Mouse (Mus musculus) left cerebral cortex, adult 8-10 months (tissue): Measurements from ENCODE around the gene 1810024B03Rik. TPM values are rescaled to one million over a fixed set of nuclear protein-coding genes. Genes with fewer than 3 reads are reported as not detected.
A peak's percentile ranks its signal among the peaks of the same experiment; 100 is the strongest.
"Not testable (repeated sequence)": the region's sequence is repeated elsewhere in the genome, so short reads cannot be mapped to it uniquely, and the experiment has no call there.

Source experiments
- DNase-seq, 2 experiments: peaks; one replicate each; pipeline ENCODE4 v3.0.0; 2022; ENCODE audit warnings: low spot score in 2 of 2
- total RNA-seq, 4 experiments: library from RNA; stranded (reverse); gene quantifications; 2 replicates each; pipeline ENCODE4 v1.2.4; 2022

The 1810024B03Rik gene
- total RNA-seq, 4 experiments from 2014 or later: 0.75 to 1.4 (median 1.1) TPM

DNA sequence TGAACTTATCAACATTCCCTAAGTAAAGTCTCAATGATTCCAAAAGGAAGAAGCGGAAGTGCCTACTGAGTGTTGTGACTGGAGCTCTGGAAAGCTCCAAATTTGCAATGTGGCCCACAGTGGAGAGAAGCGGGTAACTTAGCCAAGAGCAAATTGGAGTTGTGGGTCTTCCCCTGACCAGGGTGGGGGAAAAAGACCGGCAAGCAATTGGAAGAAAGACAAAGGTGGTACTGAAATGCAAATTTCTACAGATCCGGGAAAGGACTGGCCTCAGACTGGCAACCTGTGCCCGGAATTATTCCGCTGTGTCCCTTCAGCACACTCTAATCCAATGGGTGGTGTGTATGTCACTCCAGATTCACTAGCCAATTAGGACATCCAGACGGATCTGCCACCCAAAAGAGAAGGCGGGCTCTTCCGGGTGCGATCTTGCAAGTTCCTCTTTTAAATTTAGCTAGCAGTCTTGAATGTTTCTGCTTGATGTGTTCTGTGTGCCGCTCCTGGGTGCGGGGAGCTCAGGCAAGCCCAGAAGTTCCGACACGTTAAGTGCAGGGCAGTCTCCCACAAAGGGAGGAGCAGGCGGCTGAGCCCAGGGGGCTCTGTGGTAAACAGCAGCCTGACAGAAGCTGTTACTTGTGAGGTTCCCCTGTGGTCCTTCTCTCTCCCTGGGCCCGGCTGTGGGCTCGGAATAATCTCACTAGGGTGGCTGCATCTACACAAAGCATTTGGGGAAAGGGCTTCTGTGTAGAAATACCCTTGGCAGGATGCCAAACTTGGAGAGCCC, 25.3 kb downstream of the 1810024B03Rik start:
- peak; percentile 65 to 87 for DNase-seq

DNA sequence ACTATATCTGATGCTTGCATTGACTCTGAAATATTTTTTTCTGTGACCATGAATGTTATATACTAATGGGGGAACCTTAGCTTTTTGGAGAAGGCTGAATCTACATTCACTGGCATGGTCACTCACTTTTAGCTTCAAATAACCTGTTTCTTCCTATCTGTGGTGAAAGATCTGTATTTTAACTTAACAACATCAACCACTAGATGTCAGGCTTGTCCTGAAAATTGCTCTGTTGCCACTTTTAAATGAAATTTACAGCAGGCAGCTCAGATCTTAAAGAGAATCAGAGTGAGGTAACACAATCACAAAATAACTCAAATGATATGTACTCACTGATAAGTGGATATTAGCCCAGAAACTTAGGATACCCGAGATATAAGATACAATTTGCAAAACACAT, 41.8 kb downstream of the 1810024B03Rik start:
- not testable (repeated sequence) for DNase-seq

DNA sequence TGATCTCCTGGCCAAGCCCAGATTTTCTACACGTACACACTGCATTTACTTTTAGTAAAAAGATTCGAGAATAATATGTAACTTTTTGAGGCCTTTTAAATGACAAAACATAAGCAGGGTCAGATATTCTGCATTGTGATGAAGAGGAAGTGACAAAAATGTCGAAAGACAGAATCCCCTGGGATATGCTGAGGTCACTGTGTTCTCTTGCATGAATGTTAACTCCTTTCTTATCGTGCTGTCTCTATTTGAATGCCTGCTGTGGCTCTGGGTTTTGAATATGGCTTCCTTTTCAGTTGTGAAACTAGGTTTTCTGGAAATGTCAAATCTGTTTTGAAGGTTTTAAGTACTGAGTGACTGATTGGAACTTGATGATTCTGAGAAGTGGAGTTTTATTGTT, 42.4 kb downstream of the 1810024B03Rik start:
- no peak for DNase-seq

DNA sequence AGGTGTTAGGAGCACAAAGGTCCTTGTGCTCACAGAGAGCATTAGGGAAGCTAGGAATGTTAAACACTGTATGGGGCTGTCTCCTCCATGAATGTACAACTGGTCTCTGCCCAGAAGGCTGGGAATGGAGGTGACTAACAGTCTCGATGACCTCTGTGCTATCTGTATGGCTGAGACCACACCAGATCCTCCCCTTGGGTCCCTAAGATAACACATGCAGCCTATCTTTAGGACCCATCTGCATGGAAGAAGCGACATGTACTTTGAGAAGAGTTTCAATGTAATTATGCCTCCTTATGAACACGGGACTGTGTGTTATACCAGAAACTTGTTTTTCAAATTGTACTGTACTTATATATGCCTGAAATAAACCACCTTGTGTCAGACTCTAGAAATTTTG, 62.4 kb downstream of the 1810024B03Rik start:
- DNase-seq: no peak

DNA sequence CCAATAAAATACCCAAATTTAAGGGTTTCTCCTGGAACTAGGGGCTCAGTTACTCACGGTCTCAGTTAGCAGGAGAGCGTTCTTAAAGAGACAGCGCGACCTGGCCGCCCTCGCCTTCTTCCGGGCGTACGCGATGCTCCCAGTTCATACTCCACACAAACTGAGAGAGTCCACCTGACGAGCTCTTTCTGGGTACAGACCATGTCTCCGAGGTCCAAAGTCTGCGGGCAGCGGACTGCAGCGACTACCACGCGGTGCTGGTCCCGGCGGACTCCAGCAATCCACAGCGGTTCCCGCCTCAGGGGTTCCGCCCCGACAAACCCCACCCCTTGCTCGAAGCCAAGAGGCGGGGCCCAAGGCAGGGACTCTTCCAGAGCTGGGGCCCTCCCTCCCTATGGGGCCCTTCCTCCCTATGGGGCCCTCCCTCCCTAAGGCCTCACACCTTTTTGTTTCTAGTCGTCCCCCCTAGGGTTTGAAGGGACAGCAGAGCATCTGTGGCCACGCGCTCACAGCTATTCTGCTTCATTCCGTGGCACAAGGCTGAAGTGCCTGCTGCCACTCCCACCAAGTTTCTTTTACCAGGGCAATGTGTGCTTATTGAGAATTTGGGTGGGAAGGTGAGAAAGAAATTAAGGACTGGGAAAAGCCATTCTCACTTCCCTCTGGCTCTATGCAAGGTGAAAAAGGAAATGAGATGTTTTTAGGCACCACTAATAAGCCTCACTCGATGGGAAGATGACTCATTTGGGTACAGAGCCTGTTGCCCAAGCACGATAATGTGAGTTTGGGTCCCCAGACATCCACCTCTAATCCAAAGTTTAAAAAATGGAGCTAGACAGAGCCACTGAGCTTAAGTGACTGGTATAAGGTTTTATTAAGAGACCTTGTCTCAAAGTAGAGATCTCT, 64.7 kb downstream of the 1810024B03Rik start, which contains the start of gene Itpripl1:
Gene Itpripl1, minus strand, starts transcription at position 285 of the 906 bp plus-strand sequence.
- peak in 1 of 2 experiments; percentile 12 for DNase-seq

DNA sequence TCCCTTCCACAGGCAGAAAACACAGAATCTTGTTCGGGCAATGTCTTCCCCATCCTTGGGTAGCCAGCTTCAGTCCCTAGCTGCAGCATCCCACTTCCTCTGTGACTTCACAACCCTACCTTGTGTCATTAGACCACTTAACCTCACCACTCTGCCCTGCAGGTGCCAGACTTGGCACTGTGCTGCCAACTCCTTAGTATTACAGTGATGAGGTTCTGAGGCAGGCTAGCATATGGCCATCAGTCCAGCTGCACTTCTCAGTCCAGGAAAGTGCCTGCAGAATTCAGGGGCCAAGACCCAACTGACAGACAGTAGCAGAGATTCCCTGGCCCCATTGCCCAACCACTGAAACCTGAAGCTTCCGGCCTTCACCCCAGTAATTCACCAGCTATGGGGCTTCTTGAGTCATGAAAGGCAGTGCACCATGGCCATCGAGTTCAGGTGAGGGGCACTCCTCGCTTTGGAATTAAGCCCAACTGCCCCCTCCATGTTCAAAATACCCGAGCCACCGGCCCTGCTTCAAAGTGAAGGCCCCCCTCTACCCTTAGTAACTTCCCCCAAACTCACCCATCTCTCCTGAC, 65.4 kb downstream of the 1810024B03Rik start:
- no peak for DNase-seq

DNA sequence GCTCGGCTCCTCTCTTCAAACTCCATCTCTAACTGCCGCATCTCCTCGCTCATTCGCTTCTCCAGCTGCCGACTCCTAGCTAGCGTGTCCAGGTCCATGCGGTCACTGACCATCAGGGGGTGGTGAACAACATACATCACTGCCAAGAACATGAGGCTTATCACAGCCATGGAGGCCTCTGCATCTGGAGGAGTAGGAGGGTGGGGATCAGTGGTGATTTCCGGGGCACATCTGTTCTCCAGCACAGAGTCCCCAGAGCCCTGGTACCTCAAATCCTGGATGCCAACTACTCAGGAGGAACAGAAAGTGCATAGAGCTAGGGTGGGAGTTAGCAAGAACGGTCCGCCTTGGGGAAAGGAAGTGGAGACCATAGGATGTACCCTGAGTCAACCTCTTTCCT, 66.0 kb downstream of the 1810024B03Rik start:
- DNase-seq: no peak

DNA sequence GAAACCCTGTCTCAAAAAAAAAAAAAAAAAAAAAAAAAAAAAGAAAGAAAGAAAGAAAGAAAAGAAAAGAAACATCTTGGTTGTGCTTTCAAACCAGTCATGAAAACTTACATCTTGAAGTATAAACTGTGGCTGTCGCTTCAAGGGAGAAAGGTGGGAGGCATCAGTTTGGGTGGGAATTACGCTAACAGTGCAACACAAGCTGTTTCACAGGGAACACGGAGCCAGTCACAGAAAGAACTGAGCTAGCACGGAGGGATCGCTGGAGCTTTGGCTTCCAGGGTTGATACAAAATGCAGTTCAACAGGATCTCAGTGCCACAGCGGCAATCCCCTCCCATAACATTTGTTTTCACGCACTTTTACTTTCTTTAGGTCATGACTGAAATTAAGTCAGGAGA, 68.1 kb downstream of the 1810024B03Rik start:
- no peak for DNase-seq

DNA sequence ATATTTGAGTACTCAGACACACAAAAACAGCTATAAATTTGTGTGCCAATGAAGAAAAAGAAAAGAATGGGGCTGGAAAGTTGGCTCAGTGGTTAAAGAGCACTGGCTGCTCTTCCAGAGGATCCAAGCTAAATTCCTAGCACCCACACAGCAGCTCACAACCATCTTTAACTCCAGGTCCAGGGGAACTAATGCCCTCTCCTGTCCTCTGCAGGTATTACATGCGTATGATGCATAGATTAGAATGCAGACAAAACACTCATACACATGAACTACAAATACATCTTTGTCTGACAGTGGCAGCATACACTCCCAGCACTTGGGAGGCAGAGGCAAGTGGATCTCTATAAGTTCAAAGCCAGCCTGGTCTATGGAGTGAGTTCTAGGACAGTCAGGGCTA, 68.5 kb downstream of the 1810024B03Rik start:
- DNase-seq: no peak

DNA sequence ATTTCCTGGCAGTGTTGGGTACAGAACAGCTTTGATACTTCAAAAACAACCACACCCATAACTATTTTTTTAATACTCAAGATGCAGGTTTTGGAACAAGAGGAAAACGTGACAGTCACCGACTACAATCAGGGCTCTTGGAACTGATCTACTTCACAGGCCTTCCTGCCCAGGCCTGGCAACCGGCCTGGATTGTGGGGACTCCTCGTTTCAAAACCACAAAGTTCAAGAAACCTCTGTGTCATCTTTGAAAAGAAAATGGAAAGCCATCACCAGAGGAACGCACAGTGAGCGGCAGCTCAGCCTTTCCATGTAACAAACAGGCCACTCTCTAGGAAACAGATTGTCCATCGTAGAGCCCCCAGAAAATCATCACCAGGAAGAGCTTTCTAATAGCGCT, 69.0 kb downstream of the 1810024B03Rik start:
- no peak for DNase-seq

DNA sequence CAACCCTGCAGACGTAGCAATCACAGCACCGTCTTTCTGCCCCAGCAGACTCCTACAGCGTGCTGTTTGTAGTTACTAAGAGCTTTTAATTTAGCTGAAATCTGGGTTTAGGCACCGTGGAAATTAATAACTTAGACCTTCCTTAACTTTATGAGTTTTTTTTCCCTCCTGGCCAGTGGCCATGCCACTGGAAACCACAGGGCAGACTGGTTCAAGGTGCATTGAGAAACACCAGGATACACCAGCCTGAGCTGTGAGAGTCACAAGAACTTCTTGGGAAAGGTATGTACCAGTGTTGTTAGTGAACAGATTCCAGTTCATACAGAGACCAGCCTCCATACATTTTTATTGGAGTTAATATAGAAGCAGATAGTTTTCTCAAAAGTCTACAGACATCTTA, 69.6 kb downstream of the 1810024B03Rik start:
- no peak for DNase-seq

DNA sequence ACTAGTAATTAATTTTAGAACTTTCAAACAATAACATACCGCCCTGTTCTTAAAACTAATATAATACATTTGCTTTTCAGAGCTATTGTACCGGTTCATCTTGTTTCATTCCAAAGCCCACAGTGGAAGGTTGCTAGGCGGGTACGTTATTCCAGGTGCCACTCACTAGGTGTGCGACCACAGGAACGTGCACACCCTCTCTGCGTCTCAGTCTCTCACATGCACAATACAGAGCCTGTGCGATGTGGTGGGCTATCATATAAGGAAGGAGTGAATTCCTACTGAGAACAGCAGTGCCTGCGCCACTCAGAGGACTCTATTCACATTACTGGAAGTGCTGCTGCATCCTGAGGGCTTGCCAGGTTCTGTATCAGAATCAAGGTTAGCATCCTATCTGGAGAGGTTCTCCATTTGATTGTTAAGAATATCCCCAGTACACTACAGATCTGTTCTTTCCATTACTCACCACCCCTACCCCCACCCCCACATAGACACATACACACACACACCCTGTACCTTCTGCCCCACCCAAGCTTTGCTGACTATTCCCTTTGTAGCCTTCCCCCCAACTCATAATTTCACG, 70.2 kb downstream of the 1810024B03Rik start:
- no peak for DNase-seq

DNA sequence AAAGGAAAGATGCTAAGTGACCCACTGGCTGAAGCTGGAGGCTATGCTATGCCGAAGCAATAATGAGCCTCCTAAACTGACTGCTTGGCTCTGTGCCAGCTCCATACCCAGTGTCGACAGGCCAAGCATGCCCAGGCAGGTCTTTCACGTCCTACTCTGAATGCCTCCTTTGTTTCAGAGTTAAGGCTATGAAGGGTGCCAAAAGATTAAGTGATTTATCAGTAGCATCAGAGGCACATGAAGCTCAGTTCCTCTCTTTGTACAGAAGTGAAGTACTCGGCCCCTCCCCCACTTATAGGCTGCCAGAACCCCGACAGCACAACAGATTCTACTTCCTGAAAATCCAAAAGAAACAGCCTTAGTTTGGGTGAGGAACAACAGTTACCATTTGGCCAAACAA, 71.1 kb downstream of the 1810024B03Rik start:
- no peak for DNase-seq

Other genes starting within 250 kb of the 1810024B03Rik start
- 10 to 100 TPM; 11.6 to 12.2 (median 11.8) TPM for gene Ap4e1, start 199.6 kb downstream of the 1810024B03Rik start, total RNA-seq
- gene Blvra, start 137.6 kb downstream of the 1810024B03Rik start, total RNA-seq: 10 to 100 TPM; 26.2 to 32.0 (median 29.1) TPM
- gene Ncaph, start 74.3 kb downstream of the 1810024B03Rik start, total RNA-seq: 1 to 10 TPM; 1.6 to 3.5 (median 3.1) TPM
- 1 to 10 TPM; 1.9 to 5.1 (median 3.6) TPM for gene Itpripl1, start 64.8 kb downstream of the 1810024B03Rik start, total RNA-seq
- 10 to 100 TPM; 87.6 to 94.2 (median 90.7) TPM for gene Snrnp200, start 106 bp upstream of the 1810024B03Rik start, total RNA-seq
- gene Ciao1, start 39.5 kb upstream of the 1810024B03Rik start, total RNA-seq: 10 to 100 TPM; 75.5 to 84.2 (median 81.0) TPM
- 10 to 100 TPM; 71.7 to 82.1 (median 77.1) TPM for gene Tmem127, start 39.6 kb upstream of the 1810024B03Rik start, total RNA-seq
- gene Stard7, start 61.9 kb upstream of the 1810024B03Rik start, total RNA-seq: 100 to 1,000 TPM in 2 of 4 experiments, 10 to 100 TPM in 2; 92.3 to 106 (median 97.9) TPM
- gene Dusp2, start 127.9 kb upstream of the 1810024B03Rik start, total RNA-seq: 1 to 10 TPM; 2.4 to 3.3 (median 2.5) TPM
- not detected for gene Astl, start 130.4 kb upstream of the 1810024B03Rik start, total RNA-seq
- 1 to 10 TPM in 2 of 4 experiments, under 1 TPM in 2; 0.96 to 1.2 (median 1.0) TPM for gene Adra2b, start 154.9 kb upstream of the 1810024B03Rik start, total RNA-seq
- under 1 TPM; 0.27 to 0.63 (median 0.39) TPM for gene Gpat2, start 216.9 kb upstream of the 1810024B03Rik start, total RNA-seq
- 10 to 100 TPM; 19.1 to 24.8 (median 21.9) TPM for gene Fahd2a, start 236.3 kb upstream of the 1810024B03Rik start, total RNA-seq